Mouse (Mus musculus): Measurements from ENCODE around the gene Pipox.

Gene Pipox

DNA sequence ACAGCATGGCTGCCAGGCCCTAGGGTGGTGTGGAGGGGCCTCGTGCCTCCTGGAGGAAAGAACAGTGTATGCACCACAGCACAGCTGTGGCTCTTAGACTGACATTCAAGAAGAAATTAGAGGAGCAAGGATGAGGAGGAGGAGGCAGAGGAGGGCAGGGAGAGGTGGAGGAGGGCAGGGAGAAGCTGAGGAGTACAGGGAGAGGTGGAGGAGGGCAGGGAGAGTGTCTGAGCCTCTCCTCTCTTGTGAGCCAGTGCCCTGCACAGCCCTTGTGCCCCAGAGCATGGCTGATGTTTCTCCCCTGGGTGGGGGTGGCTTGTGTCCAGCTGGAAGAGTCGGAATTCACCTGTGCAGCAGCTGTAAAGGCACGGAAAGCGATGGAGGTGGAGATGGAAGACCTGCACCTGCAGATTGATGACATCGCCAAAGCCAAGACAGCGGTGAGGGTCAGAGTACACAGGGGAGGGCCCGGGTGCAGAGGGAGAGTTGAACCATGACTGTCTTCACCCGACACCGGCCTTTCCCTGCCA is 46.2 kb downstream of the Pipox start:
- DNase-seq (ENCODE audit: low spot score), result no peak

DNA sequence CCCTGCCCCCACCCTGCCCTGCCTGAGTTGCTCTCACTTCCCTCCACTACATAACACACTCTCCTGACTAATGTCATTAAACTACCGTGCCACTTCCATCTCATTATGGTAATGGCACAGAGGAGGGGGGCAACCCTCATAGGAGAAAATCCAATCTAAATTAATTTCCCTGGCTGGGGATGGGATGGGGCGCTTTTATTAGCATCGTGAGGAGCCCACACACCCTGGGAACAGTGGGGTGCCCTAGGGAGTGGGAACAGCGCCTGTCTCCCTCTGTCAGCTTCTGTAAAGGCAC is 50.0 kb downstream of the Pipox start:
- no peak for DNase-seq (ENCODE audit: low spot score)

DNA sequence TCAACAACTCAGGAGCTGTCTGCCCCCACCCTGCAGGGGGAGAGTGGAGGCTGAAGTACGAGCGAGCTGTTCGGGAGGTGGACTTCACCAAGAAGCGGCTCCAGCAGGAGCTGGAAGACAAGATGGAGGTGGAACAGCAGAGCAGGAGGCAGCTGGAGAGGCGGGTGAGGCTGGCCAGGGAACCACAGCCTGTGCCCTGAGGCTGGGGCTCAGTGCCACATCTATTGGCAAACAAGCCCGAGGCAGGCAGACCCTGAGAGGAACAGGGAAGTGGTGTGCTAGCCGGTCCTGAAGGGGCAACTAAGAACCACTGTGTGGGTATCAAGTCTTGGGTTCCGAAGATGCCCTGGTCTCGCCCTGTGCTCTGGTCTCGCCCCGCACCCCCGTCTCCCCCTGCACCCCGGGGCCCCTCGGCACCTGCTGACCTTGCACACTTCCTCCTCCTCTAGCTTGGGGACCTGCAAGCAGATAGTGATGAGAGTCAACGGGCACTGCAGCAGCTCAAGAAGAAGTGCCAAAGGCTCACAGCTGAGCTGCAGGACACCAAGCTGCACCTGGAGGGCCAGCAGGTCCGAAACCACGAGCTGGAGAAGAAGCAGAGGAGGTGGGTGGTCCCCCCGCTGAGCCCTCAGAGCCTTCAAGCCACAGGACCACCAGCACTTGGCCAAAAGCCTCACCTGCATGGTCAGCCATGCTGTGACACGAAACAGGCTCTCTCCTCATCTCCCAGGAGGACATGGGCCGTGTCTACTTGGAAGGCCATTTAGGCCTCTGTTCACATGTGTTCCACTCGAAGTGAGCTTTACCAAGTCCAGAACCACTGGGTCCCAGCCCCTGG is 50.6 kb downstream of the Pipox start:
- DNase-seq (ENCODE audit: low spot score), result no peak

DNA sequence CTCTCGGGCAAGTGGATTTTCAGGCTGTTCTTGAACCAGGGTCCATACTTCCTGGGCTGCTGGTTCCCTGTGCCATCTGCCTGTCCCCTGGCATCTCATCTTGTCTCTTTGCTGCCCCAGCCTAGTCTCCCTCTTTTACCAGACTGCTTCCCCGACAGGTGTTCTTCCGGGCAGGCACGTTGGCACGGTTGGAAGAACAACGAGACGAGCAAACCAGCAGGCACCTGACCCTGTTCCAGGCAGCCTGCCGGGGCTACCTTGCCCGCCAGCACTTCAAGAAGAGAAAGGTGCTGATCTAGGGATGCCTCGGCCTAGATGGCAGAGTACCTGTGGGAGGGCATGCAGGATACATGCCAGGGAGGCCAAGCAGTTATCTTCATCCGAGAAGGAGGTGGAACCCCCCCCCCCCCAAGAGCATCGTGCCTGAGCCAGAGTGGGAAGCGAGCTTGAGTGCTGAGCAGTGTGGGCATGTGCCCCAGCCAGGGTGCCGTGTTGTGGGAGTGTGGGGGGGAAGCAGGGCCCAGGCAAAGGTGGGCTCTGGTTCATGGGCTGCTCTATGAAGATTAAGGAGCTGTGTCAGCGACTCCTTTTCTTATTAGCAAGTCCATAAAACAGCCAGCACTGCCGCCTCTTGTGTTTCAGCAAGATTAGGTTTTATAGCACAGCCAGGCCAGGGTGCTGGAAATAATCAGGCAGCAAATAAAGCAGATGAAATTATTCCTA is 53.2 kb downstream of the Pipox start:
- no peak for DNase-seq (ENCODE audit: low spot score)

DNA sequence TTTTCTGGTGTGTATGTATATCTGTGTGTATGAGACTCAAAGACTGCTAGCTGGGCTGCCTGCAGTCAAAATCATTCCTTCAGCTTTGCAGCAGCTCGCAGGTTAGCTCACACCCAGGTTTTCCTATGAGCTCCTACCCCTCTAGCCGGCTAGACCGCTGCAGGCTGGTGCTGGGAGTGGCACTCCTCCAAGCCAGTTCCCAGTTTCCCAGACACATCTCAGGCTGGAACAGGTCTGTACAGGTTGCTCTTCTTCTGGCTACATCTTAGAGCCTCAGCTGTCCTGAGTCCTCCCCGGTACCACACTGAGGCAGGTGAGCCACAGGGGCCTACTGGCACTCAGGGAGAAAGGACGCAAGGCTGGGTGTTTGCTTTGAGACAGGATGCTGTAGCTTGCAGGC is 56.0 kb downstream of the Pipox start:
- DNase-seq (ENCODE audit: low spot score), result no peak

DNA sequence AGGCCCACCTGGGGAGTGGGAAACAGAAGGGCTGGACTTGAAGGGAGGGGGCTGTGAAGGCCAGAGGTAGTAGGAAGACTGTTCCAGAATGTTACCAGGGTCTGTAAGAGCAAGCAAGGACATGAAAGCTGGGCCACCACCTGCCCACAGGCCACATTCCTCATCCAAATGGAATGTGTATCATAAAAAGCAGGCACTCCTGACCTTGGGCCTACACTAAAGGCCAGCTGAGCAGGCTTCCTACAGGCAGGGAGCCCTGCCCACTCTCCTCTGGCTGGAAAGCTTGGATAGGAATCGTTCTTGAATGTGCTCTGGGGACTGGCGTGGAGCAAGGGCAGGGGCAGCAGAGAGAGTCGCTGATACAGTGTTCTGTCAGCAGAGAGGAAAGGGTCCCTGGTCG is 57.1 kb downstream of the Pipox start:
- DNase-seq (ENCODE audit: low spot score), result no peak

DNA sequence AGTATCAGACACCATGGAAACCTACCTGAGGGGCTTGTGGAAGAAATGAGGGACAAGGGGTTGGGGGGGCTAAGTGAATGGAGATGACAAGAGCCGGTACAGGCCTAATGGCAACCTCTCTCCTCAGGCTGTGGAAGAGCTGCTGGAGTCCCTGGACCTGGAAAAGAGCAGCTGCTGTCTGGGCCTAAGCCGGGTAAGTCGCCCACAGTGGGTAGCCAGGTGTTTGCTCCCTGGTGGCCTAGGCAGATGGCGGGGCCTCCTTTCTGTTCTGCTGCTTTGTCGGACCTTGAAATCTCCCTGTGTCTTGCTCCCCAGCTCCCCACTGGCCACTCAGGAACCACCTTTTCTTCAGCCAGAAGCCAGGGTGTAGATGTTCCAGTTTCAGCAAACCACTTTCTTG is 57.6 kb downstream of the Pipox start:
- no peak for DNase-seq (ENCODE audit: low spot score)

DNA sequence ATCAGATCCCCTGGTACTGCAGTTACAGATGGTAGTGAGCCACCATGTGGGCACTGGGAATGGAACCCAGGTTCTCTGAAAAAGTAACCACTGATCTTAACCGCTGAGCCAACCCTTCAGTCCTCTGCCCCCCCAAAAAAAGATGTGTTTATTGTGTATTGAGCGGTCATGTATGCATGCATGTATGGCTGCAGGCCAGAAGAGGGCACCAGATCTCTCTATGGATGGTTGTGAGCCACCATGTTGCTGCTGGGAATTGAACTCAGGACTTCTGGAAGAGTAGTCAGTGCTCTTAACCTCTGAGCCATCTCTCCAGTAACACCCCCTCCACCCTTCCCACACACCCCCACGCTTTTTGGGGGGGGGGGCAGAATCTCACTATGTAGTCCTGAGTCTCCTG is 58.8 kb downstream of the Pipox start:
- no peak for DNase-seq (ENCODE audit: low spot score)

DNA sequence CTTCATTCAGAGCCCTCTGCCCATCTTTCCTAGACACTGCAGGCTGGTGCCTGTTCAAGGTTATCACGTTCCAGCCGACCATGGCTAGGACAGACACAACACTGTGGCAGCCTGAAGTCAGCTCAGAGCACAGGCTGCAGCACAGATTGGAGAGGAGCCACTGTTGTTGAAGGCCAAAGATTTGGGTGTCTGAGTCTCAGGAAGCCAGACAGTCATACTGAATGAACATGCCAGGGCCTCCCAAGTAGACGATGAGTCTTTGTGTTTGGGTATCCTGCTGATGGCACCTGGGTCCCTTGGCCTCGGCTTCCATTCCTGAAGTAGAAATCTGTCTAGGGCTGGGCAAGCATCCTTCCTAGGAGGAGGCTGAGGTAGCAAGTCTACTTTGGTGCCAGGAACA is 61.4 kb downstream of the Pipox start:
- no peak for DNase-seq (ENCODE audit: low spot score)

DNA sequence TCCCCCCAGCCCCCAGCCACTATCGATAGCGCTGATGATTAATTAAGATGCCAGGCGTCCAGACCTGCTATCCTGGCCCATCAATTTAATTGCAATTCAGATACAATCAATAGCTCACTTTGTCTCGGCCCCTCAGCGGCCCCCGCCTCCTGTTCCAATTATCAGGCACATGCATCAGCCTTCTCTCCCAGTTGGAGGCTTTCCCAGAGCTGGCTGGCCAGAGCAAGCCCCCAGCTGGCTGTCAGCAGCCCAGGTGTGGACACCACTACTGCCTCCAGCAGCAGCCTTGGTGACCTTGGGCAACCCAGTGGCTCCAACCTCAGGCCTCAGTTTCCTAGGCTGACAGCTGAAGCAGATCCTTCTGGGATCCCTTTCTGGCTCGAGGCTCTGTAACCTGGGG is 63.0 kb downstream of the Pipox start:
- DNase-seq (ENCODE audit: low spot score), result no peak
